Mouse (Mus musculus): ENCODE measurements around the gene Lct.
"Not testable (repeated sequence)": the region's sequence is repeated elsewhere in the genome, so short reads cannot be mapped to it uniquely, and the experiment has no call there.

Gene Lct

DNA sequence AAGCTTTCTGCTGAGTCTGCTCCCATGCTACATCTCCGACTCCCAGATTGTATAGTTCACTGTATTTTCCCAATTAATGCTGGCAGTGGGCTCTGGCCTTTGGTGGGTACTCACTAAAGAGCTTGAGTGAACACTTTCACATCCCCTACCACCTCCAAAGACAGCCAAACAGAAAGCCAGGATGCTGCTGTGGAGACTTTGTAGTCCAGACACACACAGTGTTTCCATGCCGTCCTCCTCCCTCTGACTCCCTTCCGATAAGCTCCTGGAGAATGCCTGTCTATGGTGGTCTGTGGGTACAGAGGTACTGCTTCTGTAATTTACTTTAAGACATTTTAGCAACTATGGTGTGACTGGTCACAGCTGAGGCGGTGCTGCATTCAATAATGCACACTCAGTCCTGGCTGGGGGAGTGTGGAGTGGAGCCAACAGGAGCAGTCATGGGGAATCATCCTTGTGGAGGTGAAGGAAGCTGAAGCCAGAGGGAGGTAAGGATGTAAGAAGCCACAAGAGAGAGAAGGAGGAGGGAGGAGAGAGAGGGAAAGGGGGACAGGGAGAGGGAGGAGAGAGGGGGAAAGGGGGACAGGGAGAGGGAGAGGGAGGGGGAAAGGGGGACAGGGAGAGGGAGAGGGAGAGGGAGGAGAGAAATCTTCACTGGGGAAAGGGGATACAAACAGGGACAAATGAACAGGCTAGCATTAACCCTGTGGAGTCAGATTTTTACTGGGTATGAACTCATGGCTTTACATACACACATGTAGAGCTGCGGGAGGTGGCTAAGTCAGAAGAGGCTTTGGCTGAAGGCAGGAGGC lies 32.2 kb downstream of the Lct start:
- DNase-seq (ENCODE audit: low spot score in 2 of 2) = no peak

DNA sequence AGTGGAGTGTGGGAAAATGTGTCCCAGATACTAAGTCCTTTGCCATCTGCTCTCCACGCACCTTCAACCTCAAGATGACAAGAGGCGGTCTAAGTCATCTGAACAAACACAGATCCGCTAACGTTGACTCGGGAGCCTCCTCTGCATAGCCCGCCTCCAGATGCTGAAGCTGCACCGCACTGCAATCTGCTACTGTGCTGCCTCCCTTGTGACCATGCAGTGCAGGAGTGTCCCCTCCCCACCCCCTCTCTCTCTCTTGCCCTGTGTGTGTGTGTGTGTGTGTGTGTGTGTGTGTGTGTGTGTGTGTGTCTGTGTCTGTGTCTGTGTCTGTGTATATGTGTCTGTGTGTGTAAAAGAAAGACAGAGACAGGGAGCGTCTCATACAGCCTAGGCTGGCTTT lies 32.8 kb downstream of the Lct start:
- DNase-seq (ENCODE audit: low spot score in 2 of 2) = no peak

DNA sequence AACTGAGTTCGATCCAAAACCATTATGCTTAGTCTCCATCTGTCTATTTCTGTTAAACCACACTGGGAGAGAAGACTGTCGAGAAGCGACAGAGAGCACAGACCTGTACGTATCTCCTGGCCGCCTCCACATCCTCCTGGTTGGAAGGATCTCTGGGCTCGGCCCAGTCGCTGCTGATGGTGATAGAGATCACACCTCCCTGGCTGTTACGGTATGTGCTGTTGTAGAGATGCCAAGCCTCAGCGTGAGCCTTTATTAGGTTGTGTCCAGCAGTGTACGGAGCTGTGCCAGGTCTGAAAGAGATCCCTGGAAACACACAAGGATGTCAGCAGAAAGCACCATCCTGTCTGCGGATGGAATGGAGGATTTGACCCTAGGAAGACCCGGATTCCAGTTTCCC lies 34.6 kb downstream of the Lct start:
- no peak for DNase-seq (ENCODE audit: low spot score in 2 of 2)

DNA sequence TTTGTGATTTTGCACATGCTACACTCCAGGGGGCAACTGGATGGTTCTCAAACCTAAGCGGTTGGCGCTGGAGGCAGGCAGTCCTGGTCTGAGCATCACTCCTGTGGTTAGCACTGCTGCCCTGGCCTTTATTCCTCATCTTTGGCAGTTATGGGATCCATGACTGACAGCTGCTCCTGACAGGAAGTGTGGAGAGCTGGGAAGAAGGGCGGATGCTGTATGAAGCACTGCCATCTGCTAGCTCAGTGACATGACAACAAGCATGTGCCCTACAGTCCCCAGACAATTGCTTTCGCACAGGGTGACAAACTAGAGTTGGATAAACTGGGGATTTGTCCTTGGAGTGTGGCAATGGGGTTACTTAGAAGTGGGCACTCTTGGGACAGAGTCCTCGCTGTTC lies 37.8 kb downstream of the Lct start:
- DNase-seq (ENCODE audit: low spot score in 2 of 2) = no peak

DNA sequence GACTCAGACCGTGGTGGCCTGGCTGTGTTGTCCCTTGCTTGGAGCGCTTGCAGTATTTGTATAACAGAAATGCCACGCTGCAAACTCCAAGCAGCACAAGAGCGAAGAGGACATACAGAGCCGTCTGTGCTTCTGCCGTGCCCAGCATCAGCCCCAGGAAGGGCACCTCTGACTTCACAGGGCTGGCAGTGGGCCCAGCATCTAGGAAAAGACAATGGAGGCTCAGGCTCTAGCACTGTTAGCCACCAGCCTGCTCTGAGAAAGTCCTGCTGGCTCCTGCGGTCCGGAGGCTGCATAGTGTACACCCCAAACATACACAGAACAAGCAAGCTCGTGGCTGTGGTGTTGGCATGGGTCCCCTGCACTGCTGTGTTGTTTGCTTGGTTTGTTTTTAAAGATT lies 43.0 kb downstream of the Lct start:
- DNase-seq (ENCODE audit: low spot score in 2 of 2) = no peak

DNA sequence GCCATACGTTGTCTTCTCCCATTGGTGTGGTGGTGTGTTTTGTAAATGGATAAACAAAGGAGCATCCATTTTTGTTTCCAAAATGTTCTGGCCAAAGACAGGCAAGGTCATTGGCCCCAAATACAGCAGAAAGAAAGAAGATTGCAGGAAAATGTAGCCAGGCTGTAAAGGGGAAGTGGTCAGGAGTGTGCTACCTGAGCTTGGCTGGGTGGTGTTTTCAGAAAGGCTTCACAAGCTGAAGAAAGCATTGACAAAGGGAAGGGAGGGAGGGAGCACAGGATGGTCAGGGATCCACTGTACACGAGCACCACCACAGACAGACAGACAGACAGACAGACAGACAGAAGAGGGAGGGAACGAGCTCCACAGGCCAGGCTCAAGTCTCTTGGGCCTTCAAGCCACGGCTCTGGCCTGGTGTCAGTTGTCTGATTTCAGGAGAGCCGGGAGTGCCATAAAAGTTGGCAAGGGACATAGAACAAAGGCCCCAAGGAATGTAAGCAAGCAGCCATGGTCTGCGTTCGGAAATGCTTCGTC lies 43.9 kb downstream of the Lct start:
- DNase-seq (ENCODE audit: low spot score in 2 of 2) = no peak

DNA sequence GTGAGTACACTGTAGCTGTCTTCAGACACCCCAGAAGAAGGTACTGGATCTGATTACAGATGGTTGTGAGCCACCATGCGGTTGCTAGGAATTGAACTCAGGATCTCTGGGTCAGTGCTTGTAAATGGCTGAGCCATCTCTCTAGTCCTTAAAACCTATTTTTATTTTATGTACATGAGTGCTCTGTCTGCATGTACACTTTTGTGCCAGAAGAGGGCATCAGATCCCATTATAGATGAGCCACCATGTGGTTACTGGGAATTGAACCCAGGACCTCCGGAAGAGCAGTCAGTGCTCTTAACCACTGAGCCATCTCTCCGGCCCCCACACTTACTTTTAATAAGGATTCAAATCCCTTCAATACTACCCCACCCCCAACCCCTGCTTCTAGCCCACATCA lies 45.2 kb downstream of the Lct start:
- DNase-seq (ENCODE audit: low spot score in 2 of 2) = no peak

DNA sequence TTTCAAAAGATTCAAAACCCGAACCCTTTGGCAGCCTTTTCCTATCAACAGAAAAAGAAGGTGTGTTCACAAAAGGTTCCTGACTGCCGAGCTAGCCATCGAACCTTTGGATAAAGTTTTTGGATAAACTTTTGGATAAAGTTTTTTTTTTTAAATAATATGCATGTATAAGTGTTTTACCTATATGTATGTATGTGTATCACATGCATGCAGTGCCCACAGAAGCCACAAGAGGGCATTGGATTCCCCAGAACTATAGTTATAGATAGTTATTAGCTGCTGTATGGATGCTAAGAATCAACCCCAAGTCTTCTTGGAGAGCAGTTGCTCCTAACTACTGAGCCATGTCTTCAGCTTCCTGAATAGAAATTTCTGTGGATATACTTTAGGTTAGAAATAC lies 46.4 kb downstream of the Lct start:
- DNase-seq (ENCODE audit: low spot score in 2 of 2) = no peak

DNA sequence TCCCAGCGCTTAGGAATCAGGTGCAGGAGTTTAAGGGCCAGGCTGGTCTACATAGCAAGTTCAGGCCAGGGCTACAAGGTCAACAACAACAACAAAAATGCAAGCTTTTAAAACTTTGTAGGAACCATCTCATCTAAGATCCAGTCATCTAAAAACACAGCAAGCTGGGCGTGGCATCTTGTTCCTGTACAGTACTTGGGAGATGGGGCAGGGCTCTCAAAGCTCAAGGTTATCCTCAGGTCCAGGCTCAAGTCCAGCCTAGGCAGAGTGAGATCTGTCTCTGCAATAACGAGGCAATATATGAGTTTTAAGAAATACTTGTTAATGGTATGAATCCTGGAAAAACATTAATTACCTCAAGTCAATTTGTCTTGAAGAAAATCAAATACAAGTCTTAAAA lies 49.6 kb downstream of the Lct start:
- DNase-seq (ENCODE audit: low spot score in 2 of 2) = no peak

DNA sequence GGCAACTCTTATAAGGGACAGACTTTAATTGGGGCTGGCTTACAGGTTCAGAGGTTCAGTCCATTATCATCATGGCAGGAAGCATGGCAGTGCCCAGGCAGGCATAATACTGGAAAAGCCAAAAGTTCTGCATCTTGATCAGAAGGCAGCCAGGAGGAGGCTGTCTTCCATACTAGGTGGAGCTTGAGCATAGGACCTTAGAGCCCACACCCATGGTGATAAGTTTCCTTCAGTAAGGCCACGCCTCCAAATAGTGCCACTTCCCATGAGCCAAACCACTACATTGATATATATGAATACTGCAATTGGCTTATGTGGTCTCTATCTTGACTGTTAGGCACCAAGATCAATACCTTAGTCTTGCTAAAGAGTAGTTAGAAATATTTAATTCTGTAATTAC lies 52.2 kb downstream of the Lct start:
- no peak for DNase-seq (ENCODE audit: low spot score in 2 of 2)

DNA sequence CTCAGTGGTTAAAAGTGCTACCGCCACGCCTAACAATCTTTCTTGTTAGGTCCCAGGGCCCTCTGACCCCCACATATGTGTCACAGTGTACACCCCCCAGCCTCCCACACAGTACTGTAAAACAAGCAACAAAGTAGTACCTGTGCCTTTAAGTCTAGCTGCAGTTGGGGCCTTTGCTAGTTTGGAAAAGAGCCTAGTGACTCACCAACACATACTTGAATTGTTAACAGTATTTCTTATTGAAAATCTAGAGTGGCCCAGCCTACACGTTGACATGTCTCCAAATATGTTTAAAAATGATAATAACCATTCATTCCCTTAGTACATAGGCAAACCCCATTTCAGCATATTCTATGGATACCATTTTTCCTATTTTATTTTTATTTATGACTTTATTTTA lies 57.4 kb downstream of the Lct start:
- DNase-seq (ENCODE audit: low spot score in 2 of 2) = no peak

DNA sequence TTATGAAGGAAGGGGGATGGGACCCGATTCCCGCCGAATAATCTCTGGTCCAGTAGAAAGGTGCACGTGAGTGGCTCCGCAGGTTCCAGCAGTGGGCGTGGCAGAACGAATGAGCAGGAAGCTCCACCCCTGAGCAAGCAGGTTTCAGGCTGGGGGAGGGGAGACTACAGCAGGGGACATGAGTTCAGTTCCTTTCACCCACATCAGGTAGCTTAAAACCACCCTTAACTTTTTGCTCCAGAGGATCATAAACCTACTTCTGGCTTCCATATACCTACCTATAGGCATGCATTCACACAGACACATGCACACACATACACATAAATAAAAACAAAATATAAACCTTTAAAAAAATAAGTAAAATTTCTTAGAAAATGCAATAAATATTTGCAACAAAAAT lies 61.1 kb downstream of the Lct start:
- not testable (repeated sequence) for DNase-seq (ENCODE audit: low spot score in 2 of 2)

DNA sequence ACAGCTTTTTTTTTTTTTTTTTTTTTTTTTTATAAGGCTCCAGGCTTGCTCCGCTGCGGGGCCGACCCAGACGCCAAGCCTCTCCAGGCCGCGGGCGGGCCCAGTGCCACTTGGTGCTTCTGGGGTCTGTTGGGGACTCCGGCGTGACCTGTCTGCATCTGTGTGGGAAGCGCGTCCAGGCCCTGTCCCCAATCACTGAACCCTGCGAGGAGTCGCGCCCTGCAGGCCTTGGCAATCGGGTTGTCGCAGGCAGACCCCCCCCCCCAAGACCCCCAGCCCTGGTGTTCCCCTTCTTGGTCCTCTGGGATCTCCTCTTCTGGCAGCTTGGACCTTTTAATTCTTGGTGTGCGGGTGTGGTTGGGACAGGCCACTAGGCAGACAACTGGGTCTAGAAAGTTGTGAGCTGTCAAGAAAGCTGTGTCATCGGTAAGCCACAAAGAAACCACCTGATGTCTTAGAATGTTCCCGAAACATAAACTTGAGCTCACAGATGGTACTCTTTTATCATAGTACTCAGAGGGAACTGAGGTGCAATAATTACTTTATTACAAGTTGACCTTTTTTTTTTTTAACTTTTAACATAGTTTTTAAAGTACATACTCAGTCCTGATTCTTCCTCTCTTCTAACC lies 83.3 kb downstream of the Lct start:
- DNase-seq (ENCODE audit: low spot score in 2 of 2) = no peak

DNA sequence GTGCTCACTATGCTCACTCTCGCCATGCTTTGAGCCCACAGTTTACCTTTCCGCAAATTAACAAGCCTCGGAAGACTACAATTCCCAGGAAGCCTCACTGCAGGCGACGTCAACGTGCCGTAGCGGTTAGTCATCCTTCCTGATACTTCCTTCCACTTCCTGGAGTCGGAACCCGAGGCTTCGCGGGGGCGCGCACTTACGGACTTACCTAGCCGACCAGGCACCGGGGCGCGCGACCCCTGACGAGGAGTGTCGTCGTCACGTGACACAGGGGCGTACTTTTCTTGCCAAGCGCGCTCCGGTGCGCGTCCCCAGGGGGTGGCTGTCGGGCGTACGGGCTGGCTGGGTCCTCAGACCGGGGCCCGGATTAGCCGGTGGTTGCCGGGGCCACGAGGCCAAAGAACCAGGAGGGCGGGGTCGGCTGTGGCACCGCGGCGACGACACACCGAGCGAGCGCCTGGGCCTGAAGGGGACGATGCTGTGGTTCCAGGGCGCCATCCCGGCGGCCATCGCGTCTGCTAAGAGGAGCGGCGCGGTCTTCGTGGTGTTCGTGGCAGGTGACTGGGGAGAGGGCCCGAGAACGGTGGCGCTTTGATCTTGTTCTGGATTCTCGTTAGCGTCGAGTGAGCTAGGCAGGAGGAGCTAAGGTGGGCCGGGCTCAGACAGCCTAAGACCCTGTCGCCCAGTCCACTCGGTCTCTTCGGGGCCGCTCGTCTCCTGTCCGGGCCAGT lies 84.0 kb downstream of the Lct start:
- DNase-seq (ENCODE audit: low spot score in 2 of 2) = peak; percentile 93 to 96

DNA sequence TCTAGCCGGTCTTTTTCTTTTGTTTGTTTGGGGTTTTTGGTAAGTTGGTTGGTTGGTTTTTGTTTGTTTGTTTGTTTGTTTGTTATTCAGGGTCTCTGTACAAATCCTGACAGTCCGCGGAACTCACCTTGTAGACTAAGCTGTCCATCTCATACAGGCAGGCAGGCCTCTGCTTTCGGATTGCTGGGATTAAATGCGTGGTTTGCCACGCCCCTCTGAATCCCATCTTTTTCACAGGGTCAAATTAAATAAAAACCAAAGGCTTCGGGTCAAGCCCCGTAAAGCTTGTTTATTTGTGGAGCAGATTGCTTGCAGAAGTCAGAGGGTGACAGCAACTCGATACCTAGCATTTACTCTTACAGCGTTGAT lies 84.5 kb downstream of the Lct start, which contains the start of gene Ubxn4:
Gene Ubxn4, plus strand, starts transcription at position 338 of the 369 bp plus-strand sequence.
- DNase-seq (ENCODE audit: low spot score in 2 of 2) = no peak

DNA sequence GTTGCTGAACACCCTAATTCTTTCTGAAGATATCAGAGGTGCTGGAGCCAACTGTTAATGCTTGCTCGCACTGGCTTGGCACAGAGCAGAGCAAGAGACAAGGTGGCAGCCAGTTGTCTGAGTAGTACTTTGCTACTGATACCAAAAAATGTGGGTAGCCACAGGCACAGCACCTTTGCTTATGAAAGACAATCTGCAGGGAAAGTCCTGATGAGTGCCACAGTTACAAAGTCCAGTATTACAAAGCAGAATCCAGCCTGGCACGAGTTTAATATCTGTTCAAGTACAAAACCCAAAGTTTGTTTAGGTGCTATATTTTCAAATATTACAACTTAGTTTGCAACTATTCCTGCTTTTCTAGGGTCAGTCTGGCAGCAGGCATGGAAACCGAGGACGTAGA lies 92.9 kb downstream of the Lct start:
- no peak for DNase-seq (ENCODE audit: low spot score in 2 of 2)

All from left cerebral cortex, adult 9 months (tissue).